Mouse (Mus musculus) liver, adult 2 months (tissue): ENCODE results near the gene Adamtsl1. TPM values are rescaled to one million over a fixed set of nuclear protein-coding genes. Genes with fewer than 3 reads are reported as not detected.

Experiments used
- DNase-seq: peaks from one replicate; pipeline ENCODE4 v3.0.0-alpha.2; 2011; ENCODE audit warnings: low read depth, low spot score; ENCODE audit errors: extremely low read depth
- H3K27ac ChIP-seq: fragments of 200-500 bp; replicated peaks from 2 replicates; pipeline ENCODE4 v1.5.1; 2012; ENCODE audit warnings: low read depth, mild to moderate bottlenecking, control low read depth, inconsistent platforms, low read length; ENCODE audit not compliant: insufficient read depth
- H3K27me3 ChIP-seq: fragments of 200-500 bp; 2 replicates; pipeline ENCODE4 v1.6.1; 2012; ENCODE audit warnings: mild to moderate bottlenecking, moderate library complexity, low read length, inconsistent platforms; ENCODE audit not compliant: control insufficient read depth, insufficient read depth
- H3K36me3 ChIP-seq: fragments of 200-500 bp; 2 replicates; pipeline ENCODE4 v1.6.1; 2012; ENCODE audit warnings: low read length, inconsistent platforms; ENCODE audit not compliant: control insufficient read depth, insufficient read depth
- H3K4me1 ChIP-seq: fragments of 200-500 bp; 2 replicates; pipeline ENCODE4 v1.6.1; 2011; ENCODE audit warnings: low read length; ENCODE audit not compliant: control insufficient read depth, insufficient read depth
- H3K4me3 ChIP-seq: fragments of 200-500 bp; 2 replicates; pipeline ENCODE4 v1.5.1; 2011; ENCODE audit warnings: low read depth, mild to moderate bottlenecking, control low read depth, low read length, moderate library complexity; ENCODE audit not compliant: insufficient read depth
- H3K79me2 ChIP-seq: fragments of 200-500 bp; 2 replicates; pipeline ENCODE4 v1.6.1; 2012; ENCODE audit warnings: inconsistent platforms, mild to moderate bottlenecking, low read length, moderate library complexity; ENCODE audit not compliant: control insufficient read depth, insufficient read depth
- H3K9ac ChIP-seq: fragments of 200-500 bp; 2 replicates; pipeline ENCODE4 v1.6.1; 2012; ENCODE audit warnings: low read depth, mild to moderate bottlenecking, control low read depth, inconsistent platforms, low read length
- CTCF ChIP-seq: fragments of 200-500 bp; IDR thresholded peaks from 2 replicates; pipeline ENCODE4 v1.5.1; 2011; ENCODE audit warnings: low read depth, low read length, control low read depth
- POLR2A ChIP-seq: fragments of 200-500 bp; IDR thresholded peaks from 2 replicates; pipeline ENCODE4 v1.6.1; 2011; ENCODE audit warnings: low read length, control low read depth; ENCODE audit not compliant: insufficient read depth; ENCODE audit errors: extremely low read depth
- WGBS: fragments of 180-500 bp; shearing (Covaris S2); methylation state at CpG from one replicate; pipeline ENCODE4 v1.1.7; 2018; 5-methylcytosine and 5-hydroxymethylcytosine counted together
- polyA plus RNA-seq: library from polyadenylated mRNA; depleted of rRNA; stranded (reverse); fragments of >200 nt; gene quantifications from 2 replicates; pipeline ENCODE4 v1.2.3, GENCODE M21; 2012
- total RNA-seq: library from RNA; depleted of rRNA; stranded (reverse); fragments of >200 nt; gene quantifications from 2 replicates; pipeline ENCODE4 v1.2.3, GENCODE M21; 2014

Adamtsl1 gene
- total and polyA plus RNA-seq, 2 experiments = 0.61 to 0.65 TPM

DNA sequence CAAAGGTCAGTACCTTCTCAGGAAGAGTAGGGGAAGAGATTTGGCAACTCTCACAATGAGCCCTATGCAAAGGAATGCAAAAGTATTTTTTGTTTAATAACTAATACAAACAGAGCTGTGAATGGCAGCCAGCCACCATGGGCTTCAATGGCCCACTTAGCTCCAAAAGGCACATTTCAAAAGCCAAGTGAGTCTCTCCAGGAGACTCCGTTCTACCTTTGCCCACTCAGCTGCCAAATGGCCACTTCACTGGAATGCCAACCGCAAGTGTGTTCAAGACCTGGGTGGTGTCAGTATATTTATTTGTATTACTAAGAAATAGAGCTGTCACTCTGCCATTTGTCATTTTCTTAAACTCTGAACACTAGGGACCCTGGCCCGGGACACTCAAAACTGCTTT is 800.5 kb downstream of the Adamtsl1 start:
- Histone ChIP-seq H3K27me3 (no peaks in the 10 kb centered on the region), H3K4me1 (0 out of 2 replicates have a peak, but pooled peaks cover 3% of the 10 kb centered on the region), H3K36me3 (no peaks in the 10 kb centered on the region), H3K79me2 (no peaks in the 10 kb centered on the region), H3K4me3 (no peak overlapping the region), H3K9ac (no peak overlapping the region), H3K27ac (no peak overlapping the region)
- peak; percentile 12 for DNase-seq
- WGBS = 90% methylated on average over 3 of the region's 3 CpGs
- TF ChIP-seq CTCF (no peak), POLR2A (no peak)

- WGBS = 97% methylated on average over 4 of the region's 4 CpGs
- Histone ChIP-seq H3K9ac (no peak overlapping the region), H3K4me3 (no peak overlapping the region), H3K36me3 (no peaks in the 10 kb centered on the region), H3K27me3 (no peaks in the 10 kb centered on the region), H3K4me1 (0 out of 2 replicates have a peak, but pooled peaks cover 3% of the 10 kb centered on the region), H3K27ac (no peak overlapping the region), H3K79me2 (no peaks in the 10 kb centered on the region)
- no peak for DNase-seq
- TF ChIP-seq POLR2A (no peak), CTCF (no peak)
These were observed 801.1 kb downstream of the Adamtsl1 start for GRCm38 (mm10) chr4:86315122-86315521.

- Histone ChIP-seq H3K9ac (no peak overlapping the region), H3K27ac (no peak overlapping the region; the same call in 1 of the 2 replicates), H3K36me3 (no peaks in the 10 kb centered on the region), H3K4me1 (no peaks in the 10 kb centered on the region), H3K4me3 (no peak overlapping the region), H3K27me3 (no peaks in the 10 kb centered on the region), H3K79me2 (no peaks in the 10 kb centered on the region)
- WGBS = 65% methylated on average over 3 of the region's 3 CpGs
- no peak for TF ChIP-seq CTCF
- no peak for TF ChIP-seq POLR2A
- peak; percentile 47 for DNase-seq
These were observed 804.1 kb downstream of the Adamtsl1 start for GRCm38 (mm10) chr4:86317916-86318542.

DNA sequence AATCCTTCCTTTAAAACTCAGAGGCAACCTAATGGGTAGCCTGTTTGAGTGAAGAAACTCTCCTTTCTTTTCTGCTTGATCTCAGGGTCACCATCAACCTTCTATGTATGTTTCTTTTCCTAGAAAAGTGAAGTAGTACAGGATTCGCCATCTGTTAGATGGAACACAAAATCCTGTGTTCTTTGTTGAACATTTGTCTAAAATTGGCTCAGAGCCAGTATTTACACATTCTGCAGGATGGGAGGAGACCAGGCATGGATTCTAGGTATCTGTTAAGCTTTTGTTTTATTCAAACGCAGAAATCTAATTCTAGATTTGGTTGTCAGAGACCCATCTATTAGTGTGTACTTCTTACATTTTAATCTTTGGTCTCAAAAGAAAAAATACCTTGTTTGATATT is 811.4 kb downstream of the Adamtsl1 start:
- Histone ChIP-seq H3K4me1 (peaks cover 2% of the 10 kb centered on the region; the same call in 1 of the 2 replicates), H3K9ac (no peak overlapping the region), H3K36me3 (no peaks in the 10 kb centered on the region), H3K4me3 (no peak overlapping the region), H3K79me2 (no peaks in the 10 kb centered on the region), H3K27me3 (no peaks in the 10 kb centered on the region), H3K27ac (no peak overlapping the region)
- DNase-seq = no peak
- TF ChIP-seq CTCF (no peak), POLR2A (no peak)
- WGBS = 35% methylated on average over 2 of the region's 2 CpGs

GRCm38 (mm10) chr4:86326003-86326402 is 812.0 kb downstream of the Adamtsl1 start:
- H3K36me3 ChIP-seq = no peaks in the 10 kb centered on the region
- DNase-seq = no peak

GRCm38 (mm10) chr4:86326638-86327037 is 812.7 kb downstream of the Adamtsl1 start:
- WGBS = 84% methylated on average over 8 of the region's 8 CpGs
- Histone ChIP-seq H3K9ac (no peak overlapping the region), H3K79me2 (no peaks in the 10 kb centered on the region), H3K27ac (no peak overlapping the region), H3K4me3 (no peak overlapping the region), H3K27me3 (no peaks in the 10 kb centered on the region), H3K36me3 (no peaks in the 10 kb centered on the region), H3K4me1 (peaks cover 2% of the 10 kb centered on the region; the same call in 1 of the 2 replicates)
- TF ChIP-seq CTCF (no peak), POLR2A (no peak)
- no peak for DNase-seq

More at GRCm38 (mm10) chr4:86326003-86326402, 812.0 kb downstream of the Adamtsl1 start:
- Histone ChIP-seq H3K9ac (no peak overlapping the region), H3K4me3 (no peak overlapping the region), H3K4me1 (peaks cover 2% of the 10 kb centered on the region; the same call in 1 of the 2 replicates), H3K79me2 (no peaks in the 10 kb centered on the region), H3K27me3 (no peaks in the 10 kb centered on the region), H3K27ac (no peak overlapping the region)
- WGBS = 83% methylated on average over 5 of the region's 5 CpGs
- no peak for TF ChIP-seq POLR2A
- no peak for TF ChIP-seq CTCF
